Mouse (Mus musculus) testis, postnatal 10 days (tissue): ENCODE results near the gene Myh9.
"Not testable (repeated sequence)": the region's sequence is repeated elsewhere in the genome, so short reads cannot be mapped to it uniquely, and the experiment has no call there.

Experiments used
- DNase-seq: peaks from one replicate; pipeline ENCODE4 v3.0.0; 2021; ENCODE audit warnings: low spot score

Gene Myh9

GRCm38 (mm10) chr15:77755132-77755531, 86.8 kb downstream of the Myh9 start:
- DNase-seq, result no peak

- no peak for DNase-seq
Measured at GRCm38 (mm10) chr15:77752443-77752842, 89.5 kb downstream of the Myh9 start.

DNA sequence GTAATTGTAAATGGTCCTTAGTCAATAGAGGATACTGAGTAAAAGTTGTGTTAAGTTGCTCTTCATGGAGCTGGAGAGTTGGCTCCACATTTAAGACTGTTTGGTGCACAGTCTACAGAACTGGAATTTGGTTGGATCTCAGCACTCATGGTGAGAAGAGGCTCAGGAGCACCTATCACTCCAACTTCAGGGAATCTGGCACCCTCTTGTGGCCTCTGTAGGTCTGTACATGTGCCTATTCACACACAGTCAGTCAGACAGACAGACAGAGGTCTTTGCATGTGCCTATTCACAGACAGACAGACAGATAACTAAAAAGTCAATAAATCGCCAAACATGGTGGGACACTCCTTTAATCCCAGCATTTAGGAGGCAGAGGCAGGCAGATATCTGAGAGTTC, 91.5 kb downstream of the Myh9 start:
- DNase-seq, result no peak

DNA sequence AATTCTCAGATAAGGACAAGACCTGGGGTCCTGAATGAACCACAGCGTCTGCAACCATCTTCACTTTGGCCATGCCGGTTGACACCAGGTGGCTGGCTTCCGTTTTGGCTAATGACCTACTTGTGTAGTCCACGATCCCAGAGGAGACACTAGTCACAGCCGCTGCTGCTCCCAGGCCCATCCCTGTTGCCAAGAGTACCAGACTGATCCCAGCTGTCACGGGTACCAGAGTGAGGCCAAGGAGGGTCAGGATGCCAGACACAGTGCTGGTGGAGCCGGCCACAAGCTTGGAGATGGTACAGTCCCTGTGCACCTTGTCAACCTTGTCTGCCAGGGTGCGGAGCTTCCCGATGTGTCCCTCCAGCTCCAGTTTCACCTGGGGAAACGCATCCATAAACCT, 92.3 kb downstream of the Myh9 start:
- DNase-seq, result no peak

- DNase-seq, result no peak
Measured at GRCm38 (mm10) chr15:77748414-77748813, 93.6 kb downstream of the Myh9 start.

- no peak for DNase-seq
Measured at GRCm38 (mm10) chr15:77746326-77746725, 95.6 kb downstream of the Myh9 start.

DNA sequence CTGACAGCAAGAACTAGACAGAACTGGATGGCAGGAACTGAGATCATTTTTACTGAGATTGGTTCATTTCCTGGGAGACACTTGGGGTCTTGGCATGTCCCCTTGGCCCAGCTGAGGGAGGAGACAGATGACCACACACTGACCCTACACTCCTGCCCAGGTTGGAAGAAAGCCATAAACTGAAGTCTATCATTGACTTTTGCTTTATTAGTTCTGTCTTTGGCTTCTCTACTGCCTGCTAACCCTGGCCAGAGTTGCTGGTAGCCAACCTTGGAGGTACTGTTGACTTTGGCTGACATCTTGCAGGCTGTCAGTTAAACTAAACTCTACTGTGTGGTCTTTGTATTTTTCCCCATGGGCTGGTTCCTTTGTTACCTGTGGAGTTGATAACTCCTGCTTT, 96.9 kb downstream of the Myh9 start:
- DNase-seq, result no peak

- no peak for DNase-seq
Measured at GRCm38 (mm10) chr15:77744632-77745031, 97.3 kb downstream of the Myh9 start.

DNA sequence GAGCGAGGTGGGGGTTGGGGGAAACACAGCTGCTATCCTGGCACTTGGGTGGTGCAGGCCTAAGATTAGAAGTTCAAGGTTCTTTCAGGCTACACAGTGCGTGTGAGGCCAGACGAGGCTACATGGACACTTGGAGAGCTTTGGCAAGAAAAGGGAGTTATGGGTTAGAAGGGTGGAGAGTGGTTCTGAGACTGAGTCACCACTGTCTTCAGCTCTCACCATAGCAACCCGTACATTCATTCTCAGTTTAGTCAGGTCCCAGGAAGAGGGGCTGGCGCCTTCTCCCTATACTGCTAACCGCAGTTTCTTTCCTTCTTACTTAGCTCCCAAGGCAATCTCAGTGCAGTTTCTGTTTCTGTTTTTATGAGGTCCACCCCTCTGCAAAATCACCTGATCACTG, 100.4 kb downstream of the Myh9 start:
- not testable (repeated sequence) for DNase-seq

- DNase-seq, result peak; percentile 41
Measured at GRCm38 (mm10) chr15:77740511-77741297, 101.3 kb downstream of the Myh9 start.

DNA sequence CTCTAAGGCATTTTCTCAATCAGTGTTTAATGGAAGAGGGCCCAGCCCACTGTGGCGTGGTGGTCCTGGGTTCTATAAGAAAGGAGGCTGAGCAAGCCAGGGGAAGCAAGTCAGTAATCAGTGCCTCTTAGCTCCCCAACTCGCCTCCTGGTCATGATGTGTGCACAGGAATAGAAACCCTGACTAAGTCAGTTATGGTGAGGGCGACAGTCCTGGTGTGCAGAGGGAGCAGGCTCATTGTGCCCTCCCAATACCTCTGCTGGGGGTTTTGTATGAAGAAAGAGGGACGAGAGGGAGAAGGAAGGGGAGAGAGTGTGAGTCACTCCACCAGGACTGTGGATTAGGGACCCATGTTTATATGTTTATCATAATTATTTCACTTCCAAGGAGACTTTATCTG, 108.1 kb downstream of the Myh9 start:
- DNase-seq, result not testable (repeated sequence)

- not testable (repeated sequence) for DNase-seq
Measured at GRCm38 (mm10) chr15:77733380-77733779, 108.6 kb downstream of the Myh9 start.

DNA sequence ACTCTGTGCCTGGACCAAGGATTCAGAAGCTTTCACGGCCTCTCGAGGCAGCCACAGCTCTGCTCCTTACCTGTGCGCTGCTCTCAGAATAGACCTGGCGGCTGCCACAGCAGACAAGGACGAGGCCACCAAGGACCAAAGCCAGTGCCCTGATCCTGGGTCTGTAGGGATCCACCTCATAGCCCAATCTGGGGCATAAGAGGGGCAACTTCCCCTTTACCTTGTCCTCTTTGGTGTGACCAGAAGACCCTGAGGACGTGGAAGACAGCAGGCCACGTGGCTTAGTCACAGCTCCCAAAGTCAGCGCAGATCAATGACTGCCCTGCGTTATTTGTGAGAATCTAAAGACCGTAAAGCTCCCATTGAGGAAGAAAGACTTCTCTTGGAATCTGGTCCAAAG, 109.1 kb downstream of the Myh9 start:
- not testable (repeated sequence) for DNase-seq

GRCm38 (mm10) chr15:77731605-77732004, 110.4 kb downstream of the Myh9 start:
- no peak for DNase-seq

- not testable (repeated sequence) for DNase-seq
Measured at GRCm38 (mm10) chr15:77728739-77729138, 113.2 kb downstream of the Myh9 start, which contains the start of gene Apol9b. TSS of gene Apol9b (plus strand) at chr15:77729039.

- DNase-seq, result not testable (repeated sequence)
Measured at GRCm38 (mm10) chr15:77727745-77728144, 114.2 kb downstream of the Myh9 start.

DNA sequence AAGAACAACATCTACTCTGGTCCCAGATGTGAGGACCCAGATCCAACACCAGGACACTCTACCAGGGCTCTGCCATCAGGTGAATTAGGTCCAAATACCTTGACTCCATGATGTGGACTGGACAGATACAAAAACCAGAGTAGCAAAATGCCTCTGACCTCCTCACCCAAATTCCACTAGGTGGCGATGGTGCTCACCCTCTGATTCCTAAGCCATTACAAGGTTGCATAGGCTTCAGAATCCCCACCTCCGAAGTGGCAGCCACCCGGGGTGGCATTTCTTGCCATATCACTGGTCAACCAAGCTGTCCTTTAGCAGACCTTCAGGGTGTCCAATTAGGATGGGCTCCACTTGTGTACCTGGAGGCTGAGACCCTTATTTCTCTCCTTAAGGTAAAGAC, 114.8 kb downstream of the Myh9 start:
- not testable (repeated sequence) for DNase-seq

DNA sequence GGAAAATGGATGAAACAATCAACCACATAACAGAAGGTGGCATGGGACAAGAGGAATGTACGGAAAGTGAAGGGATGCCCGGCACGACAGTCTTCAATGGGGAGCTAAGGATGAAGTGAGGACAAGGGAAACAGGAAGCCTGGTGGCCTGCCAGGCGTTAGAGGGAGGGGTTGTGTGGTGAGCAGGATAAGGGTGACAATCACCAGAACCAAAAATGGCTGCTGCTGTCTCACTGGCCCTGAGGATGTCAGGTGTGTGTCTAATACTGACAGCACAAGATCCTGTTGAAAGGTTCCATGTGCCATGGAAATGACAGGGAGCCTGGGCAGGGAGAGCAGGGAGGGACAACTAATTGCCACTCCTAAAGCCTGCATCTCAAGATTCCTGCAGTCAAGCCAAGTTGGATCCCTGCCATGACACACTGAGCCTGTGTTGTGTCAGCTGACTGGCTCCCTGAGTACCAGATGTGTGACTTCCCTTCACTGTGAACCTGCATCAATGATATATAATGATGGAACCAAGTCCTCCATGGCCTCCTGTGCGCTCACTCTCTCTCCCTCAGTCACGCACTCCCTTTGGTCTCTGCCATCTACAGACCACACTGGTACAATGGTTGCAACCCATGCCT, 116.5 kb downstream of the Myh9 start:
- DNase-seq, result not testable (repeated sequence)

- DNase-seq, result not testable (repeated sequence)
Measured at GRCm38 (mm10) chr15:77724208-77724911, 117.6 kb downstream of the Myh9 start.

DNA sequence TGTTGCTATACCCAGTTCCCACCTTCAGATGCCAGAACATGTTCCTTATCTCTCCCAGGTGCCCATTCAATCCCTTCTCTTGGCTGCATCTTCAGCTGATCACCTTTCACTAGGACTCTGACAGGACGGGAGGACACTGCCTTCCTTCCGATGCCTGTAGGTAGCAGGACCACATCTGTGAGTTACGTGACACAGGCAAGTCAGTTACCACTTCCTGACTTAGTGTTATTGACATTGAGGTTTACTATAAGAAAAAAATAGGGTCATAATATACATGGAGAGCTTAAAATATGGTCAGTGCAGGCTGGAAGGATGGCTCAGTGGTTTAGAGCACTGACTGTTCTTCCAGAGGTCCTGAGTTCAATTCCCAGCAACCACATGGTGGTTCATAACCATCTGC, 120.5 kb downstream of the Myh9 start:
- DNase-seq, result not testable (repeated sequence)

GRCm38 (mm10) chr15:77718240-77718639, 123.7 kb downstream of the Myh9 start:
- not testable (repeated sequence) for DNase-seq
